Mouse (Mus musculus) erythroblast, embryonic 14.5 days (primary cell): ENCODE results near the gene Ccdc180.

ENCODE experiments used
- GATA1 ChIP-seq: IDR thresholded peaks from 2 replicates; pipeline ENCODE4 v1.6.1; 2012; ENCODE audit warnings: low read length, inconsistent platforms, mixed read lengths
- TAL1 ChIP-seq: IDR thresholded peaks from 3 replicates; pipeline ENCODE4 v1.6.1; 2012; ENCODE audit warnings: low read length, inconsistent platforms, mixed read lengths

DNA sequence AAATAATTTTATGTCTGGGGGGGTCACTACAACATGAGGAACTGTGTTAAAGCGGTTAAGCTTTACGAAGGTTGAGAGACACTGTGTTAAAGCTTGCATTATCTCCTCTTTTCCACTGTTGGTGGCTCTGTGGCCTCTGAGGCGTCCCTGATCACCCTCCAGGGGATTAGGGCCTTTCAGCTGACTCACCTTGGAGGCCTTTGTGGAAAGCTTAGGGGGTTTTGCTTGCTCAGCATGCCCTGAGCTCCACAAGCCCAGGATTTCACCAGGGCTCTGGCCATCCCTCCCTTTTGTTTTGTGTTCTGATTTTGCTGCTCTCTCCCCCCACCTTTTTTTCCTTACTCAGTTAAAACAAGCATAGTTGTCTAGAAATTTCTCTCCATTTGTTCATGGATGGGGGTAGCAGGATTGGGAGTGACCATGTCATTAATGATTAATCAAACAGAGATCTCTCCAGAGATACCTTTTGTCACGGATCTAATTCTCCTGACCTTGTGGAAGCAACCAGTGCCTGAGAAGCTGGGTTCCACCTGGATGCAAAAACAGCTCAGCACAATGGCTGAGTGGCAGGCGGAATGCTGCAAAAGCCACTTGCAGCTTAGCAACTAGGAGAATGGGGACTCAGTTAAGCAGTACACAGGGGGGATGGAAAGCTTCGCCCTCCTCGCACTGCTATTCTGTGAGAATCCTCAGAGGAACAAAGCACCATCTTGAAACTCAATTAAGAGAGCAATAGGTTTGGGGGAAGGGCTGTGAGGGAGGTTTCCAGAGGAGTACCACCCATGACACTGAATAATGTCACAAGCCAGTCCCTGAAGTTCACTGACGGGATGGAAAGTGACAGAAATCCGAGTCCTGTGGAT lies 77.6 kb downstream of the Ccdc180 start:
- TF ChIP-seq GATA1: no peak
- TF ChIP-seq TAL1: no peak
